7 mouse cellular contexts compared by ENCODE assay signal in the genomic region with DNA sequence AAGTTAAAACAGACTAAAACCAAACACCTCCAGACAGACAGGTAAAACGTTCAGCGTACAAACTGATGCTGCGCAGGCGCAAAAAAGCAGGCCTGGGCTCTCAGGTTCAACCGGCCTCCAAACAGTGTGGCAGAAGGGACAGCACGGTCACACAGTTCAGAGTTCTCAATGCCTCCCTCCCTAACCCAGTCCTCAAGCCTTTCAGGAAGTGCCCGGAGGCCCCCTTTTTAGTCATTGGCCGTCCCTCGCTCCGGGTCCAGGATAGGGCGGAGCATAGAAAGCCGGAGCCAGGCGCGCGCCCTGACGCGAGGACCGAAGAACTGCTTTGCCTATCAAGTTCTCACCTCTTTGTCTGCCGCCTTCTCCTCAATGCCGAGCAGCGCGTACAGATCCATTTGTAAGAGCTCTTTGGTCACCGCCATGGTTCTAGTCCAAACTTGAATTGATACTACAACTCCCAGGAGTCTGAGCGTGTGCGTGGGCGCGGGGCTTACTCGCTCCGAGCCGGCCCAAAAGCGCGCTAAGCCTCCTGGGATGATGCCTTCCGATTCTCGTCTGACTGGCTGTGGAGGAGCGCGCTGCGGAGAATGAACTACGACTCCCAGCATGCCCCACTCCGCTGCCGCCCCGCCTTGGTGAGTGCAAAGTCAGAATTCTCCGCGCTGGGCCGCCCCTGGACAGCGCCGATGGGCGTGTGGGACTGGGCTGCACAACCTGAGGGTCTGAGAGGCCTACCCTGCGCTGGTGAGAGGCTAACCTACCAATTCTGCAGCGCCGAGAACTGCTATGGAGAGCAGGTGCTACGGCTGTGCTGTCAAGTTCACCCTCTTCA. TPM values are rescaled to one million over a fixed set of nuclear protein-coding genes. Genes with fewer than 3 reads are reported as not detected.
DNase-seq lines count a peak whose midpoint lies in the region; ATAC-seq lines count a peak whose summit lies in the region.

A gene (plus strand): TSS at position 274 of the 832 bp plus-strand sequence.
A gene (minus strand): TSS at position 452 of the 832 bp plus-strand sequence.

- peak; percentile 98 for ATAC-seq in intestine, embryonic 15.5 days

- peaks cover 12% of the 10 kb centered on the region; the same call in 1 of the 2 replicates for H3K4me1 ChIP-seq in intestine, embryonic 15.5 days (replicated peaks)
- peaks cover 31% of the 10 kb centered on the region for H3K4me1 ChIP-seq in midbrain, embryonic 10.5 days

- peak within 1 kb of the TSS; percentile 68 for H3K4me2 ChIP-seq in intestine, embryonic 15.5 days (replicated peaks)

- WGBS in intestine, embryonic 15.5 days, result under 1% methylated on average over 51 of the region's 51 CpGs
- under 1% methylated on average over 51 of the region's 51 CpGs for WGBS in midbrain, embryonic 10.5 days

- peaks cover 15% of the 10 kb centered on the region for H3K36me3 ChIP-seq in intestine, embryonic 15.5 days
- peaks cover 33% of the 10 kb centered on the region for H3K36me3 ChIP-seq in midbrain, embryonic 10.5 days

- H3K9me3 ChIP-seq in intestine, embryonic 15.5 days, result no peaks in the 10 kb centered on the region
- H3K9me3 ChIP-seq in midbrain, embryonic 10.5 days (replicated peaks), result no peaks in the 10 kb centered on the region

- H3K27me3 ChIP-seq in intestine, embryonic 15.5 days (replicated peaks), result no peaks in the 10 kb centered on the region
- no peaks in the 10 kb centered on the region for H3K27me3 ChIP-seq in midbrain, embryonic 10.5 days (ENCODE audit: low read depth, poor library complexity, severe bottlenecking)

- H3K27ac ChIP-seq in intestine, embryonic 15.5 days, result peak within 1 kb of the TSS; percentile 92
- H3K27ac ChIP-seq in midbrain, embryonic 10.5 days (replicated peaks), result peak within 1 kb of the TSS; percentile 92

- intact Hi-C loops in gastrocnemius, postnatal 36 days (cut with DNase I), result loop anchor here (10.0 kb wide), 1 partner anchor 1566 kb away; no protein-coding TSS in a partner anchor
- intact Hi-C loops in left cerebral cortex, postnatal 25 days (cut with DNase I), result loop anchor here (1.0 to 5.0 kb wide), 2 partner anchors 80 to 96 kb away; a partner anchor contains a TSS

- peak within 1 kb of the TSS; percentile 77 for H3K4me3 ChIP-seq in intestine, embryonic 15.5 days (replicated peaks)
- H3K4me3 ChIP-seq in midbrain, embryonic 10.5 days, result peak within 1 kb of the TSS; percentile 80

- H3K9ac ChIP-seq in intestine, embryonic 15.5 days, result peak within 1 kb of the TSS; percentile 83

- peak; percentile 97 for DNase-seq in adrenal gland, adult 2 months
- peak; percentile 91 for DNase-seq in embryo, embryonic 11.5 days (ENCODE audit: low read depth, low spot score)
- peak; percentile 91 to 95 for DNase-seq in gastrocnemius, postnatal 36 days
- peak; percentile 98 to 99 for DNase-seq in left cerebral cortex, postnatal 25 days (ENCODE audit: low spot score in 2 of 2)
- peak; percentile 97 for DNase-seq in midbrain, embryonic 10.5 days (ENCODE audit: low spot score)
- peak; percentile 93 for DNase-seq in right cerebral cortex, postnatal 4 days

RNA-seq across cellular contexts. Expression of the first gene that starts in this region (rescaled TPM):
- 10 to 100 TPM; 29.5 to 36.1 TPM for total RNA-seq in adrenal gland, adult 2 months (2021)
- polyA plus RNA-seq in adrenal gland, adult 2 months (2012; rRNA removed), result 30.4 and 33.4 TPM in 2 replicates
- 10 to 100 TPM; 10.9 to 15.1 TPM for total RNA-seq in gastrocnemius, postnatal 36 days (2021)
- polyA plus RNA-seq in intestine, embryonic 15.5 days (2015; fragmentation: Nextera tagmentation; extraction: Ambion mirVana), result 59.3 and 64.9 TPM in 2 replicates
- total RNA-seq in left cerebral cortex, postnatal 25 days (2021), result 10 to 100 TPM; 28.8 to 32.2 TPM
- polyA plus RNA-seq in midbrain, embryonic 10.5 days (2016; fragmentation: Nextera tagmentation; extraction: Ambion mirVana), result 56.1 and 57.4 TPM in 2 replicates

RNA-seq across cellular contexts. Expression of the second gene that starts in this region (rescaled TPM):
- total RNA-seq in adrenal gland, adult 2 months (2021), result 10 to 100 TPM; 12.3 to 21.0 TPM
- 3.6 and 3.7 TPM in 2 replicates for polyA plus RNA-seq in adrenal gland, adult 2 months (2012; rRNA removed)
- 1 to 10 TPM; 7.7 to 7.8 TPM for total RNA-seq in gastrocnemius, postnatal 36 days (2021)
- polyA plus RNA-seq in intestine, embryonic 15.5 days (2015; fragmentation: Nextera tagmentation; extraction: Ambion mirVana), result 15.9 and 18.5 TPM in 2 replicates
- 10 to 100 TPM; 16.4 to 18.5 TPM for total RNA-seq in left cerebral cortex, postnatal 25 days (2021)
- 24.5 and 26.2 TPM in 2 replicates for polyA plus RNA-seq in midbrain, embryonic 10.5 days (2016; fragmentation: Nextera tagmentation; extraction: Ambion mirVana)

Comparison
In these comparisons a context has a peak if more than half of its experiments do, and no peak if none do; other contexts are left out.
1. Peak in every context shown above with its lines: DNase-seq, ATAC-seq, H3K4me3 ChIP-seq and H3K27ac ChIP-seq.